Mouse (Mus musculus): ENCODE data around the gene Esf1.
"Not testable (repeated sequence)": the region's sequence is repeated elsewhere in the genome, so short reads cannot be mapped to it uniquely, and the experiment has no call there.

DNA sequence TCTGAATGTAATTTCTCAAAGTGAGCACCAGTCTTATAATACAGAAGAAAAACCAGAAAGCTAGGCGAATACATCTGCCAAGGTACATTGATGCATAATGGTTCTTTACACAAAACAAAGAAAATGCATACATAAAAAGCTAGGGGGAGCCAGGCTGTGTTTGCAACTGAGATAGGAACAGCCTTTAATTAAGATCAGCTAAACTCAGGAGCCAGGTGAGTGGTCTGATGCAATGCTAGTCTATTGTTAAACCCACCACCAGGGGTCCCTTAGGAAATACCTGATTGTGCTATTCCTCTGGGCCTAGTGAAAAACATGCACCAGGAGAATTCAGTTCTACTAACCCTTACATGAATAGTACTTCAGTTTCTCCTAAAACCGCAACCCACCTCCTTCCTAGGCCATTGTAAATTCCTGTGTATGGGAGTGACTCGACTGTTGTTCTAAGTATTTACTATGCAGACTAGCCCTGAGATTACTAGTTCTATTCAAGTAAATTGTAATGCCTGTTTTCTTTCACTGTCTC lies 15.4 kb upstream of the Esf1 start:
- peak; percentile 2; the same call in 1 of the 2 replicates for TF ChIP-seq CTCF (IDR thresholded peaks at IDR 0.05; ENCODE audit: borderline replicate concordance, extremely low read depth, insufficient read depth, insufficient read length)
- not testable (repeated sequence) for TF ChIP-seq POLR2A (IDR thresholded peaks at IDR 0.05; ENCODE audit: borderline replicate concordance, extremely low read depth, insufficient read depth, insufficient read length, poor library complexity, severe bottlenecking)
